Mouse (Mus musculus) frontal cortex, postnatal 14 days (tissue): ENCODE results near the gene Zyg11a.
"Not testable (repeated sequence)": the region's sequence is repeated elsewhere in the genome, so short reads cannot be mapped to it uniquely, and the experiment has no call there.

Source experiments
- DNase-seq, 2 experiments: peaks; one replicate each; pipeline ENCODE4 v3.0.0; 2022; ENCODE audit warnings: low spot score in 2 of 2

Zyg11a gene

DNA sequence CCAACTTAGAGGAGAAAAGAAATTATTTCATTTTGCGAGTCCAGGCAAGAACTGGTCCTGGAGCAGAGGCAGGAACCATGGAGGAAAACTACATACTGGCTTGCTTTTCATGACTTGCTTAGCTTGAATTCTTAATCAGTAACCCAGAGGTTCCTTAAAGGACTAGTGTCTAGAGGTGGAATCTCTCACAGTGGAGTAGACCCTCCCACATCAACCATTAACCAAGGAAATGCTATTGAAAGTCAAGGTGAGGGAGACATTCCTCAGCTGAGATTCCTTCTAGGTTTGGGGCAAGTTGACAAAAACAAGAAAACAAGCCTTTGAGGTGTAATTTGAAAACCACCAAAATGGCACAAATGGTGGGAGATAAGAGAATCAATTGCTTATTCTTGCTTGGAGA is 73.0 kb downstream of the Zyg11a start, which contains the start of gene Scp2:
Scp2 (minus strand) TSS at position 119 of the 400 bp plus-strand sequence.
- no peak for DNase-seq

DNA sequence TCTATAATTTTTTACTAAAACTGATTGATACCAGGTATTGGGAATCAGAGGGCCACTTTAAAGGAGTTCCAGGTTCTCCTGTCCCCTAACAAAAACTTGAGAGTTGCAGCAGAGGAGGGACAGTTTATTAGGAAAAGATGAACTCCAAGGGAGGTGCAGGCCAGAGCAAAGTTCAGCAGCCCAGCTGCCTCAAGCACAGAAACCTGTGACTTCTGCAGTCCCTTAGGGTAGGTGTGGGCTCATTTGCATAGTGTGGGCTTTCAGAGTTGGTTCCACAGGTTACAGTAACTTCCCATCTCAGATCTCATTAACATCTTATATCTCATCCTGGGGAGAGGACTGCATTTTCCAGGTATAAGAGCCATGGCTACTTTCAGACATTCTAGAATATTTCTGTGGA is 74.1 kb downstream of the Zyg11a start:
- no peak for DNase-seq

DNA sequence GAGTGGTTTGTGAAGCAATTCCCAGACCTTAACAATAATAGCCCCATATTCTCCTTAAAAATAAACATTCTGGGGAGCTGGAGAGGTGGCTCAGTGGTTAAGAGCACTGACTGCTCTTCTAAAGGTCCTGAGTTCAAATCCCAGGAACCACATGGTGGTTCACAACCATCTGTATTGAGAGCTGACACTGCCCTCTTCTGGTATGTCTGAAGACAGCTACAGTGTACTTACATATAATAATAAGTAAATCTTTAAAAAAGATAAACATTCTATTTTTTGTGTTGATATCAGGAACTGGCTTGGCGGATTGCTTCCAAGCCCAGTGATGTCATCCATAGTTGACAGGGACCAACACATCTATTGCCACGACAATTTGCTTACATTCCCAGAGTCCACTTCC is 74.7 kb downstream of the Zyg11a start:
- DNase-seq: not testable (repeated sequence)

DNA sequence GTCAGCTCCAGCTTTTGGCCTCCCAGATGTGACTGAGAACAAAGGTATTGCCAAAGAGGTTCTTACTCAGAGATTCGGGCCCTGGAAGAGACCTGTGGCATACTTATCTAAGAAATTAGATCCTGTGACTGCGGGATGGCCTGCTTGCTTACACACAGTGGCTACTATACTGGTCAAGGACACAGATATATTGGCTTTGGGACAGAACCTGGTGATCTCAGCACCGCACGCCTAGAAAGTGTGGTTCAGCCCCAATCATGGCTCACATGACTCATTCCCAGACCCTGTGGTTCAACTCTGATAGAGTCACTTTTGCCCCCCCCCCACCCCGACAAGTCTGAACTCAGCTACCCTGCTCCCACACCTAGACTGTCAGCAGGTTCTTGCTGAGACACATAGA is 80.9 kb downstream of the Zyg11a start:
- DNase-seq: no peak
